23 mouse cellular contexts compared by ENCODE assay signal in the genomic region with DNA sequence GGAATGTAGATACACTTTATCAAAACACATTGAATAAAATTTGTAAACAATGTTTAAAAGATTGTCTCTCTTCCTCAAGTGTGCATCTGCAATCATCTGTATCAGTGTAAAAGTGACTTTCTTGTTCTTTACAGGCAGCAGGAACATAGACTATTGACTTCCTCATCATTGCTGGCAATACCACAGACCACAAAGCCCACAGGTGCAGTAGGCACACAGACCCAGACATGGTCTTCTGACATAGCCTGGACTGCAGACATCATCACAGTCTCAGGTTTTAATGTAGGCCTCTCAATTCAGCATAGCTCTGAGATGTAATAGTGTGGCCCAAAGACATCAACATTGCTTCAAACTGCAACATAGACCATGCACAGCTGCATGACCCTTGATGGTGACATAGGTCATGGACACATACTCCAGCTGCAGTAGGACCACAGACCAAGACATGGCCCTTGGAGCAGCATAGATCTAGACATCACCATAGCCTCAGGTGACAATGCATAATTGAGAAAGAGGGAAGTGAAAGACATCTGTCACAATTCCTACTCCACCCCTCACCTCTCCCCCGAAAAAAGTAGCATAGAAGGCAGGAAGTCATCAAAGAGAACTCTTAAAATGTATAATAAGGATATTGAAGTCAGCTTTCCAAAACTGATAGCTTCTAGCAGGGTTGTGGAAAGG.
DNase-seq lines count a peak whose midpoint lies in the region; ATAC-seq lines count a peak whose summit lies in the region.
"Had no signal": no experiment of that assay in that cellular context is flagged by ENCODE, and none has a peak within 500 bp of the region (broad histone marks: within the 10 kb centered on the region; RNA-seq: fewer than 3 reads in every experiment).

No protein-coding gene starts in this region.

- 86% methylated on average over 1 of the region's 1 CpGs for WGBS in hindbrain, embryonic 14.5 days
- 81% methylated on average over 1 of the region's 1 CpGs for WGBS in forebrain, embryonic 11.5 days

- no peak overlapping the region for H3K9ac ChIP-seq in hindbrain, embryonic 14.5 days
- H3K9ac ChIP-seq in forebrain, embryonic 11.5 days (ENCODE audit: low read length) = no peak overlapping the region
- H3K9ac ChIP-seq: embryonic facial prominence, embryonic 13.5 days; forebrain, embryonic 13.5 days; forebrain, postnatal 0 days; heart, embryonic 13.5 days; hindbrain, embryonic 15.5 days had no signal

- H3K4me3 ChIP-seq in hindbrain, embryonic 14.5 days (replicated peaks; ENCODE audit: low read length) = no peak overlapping the region
- H3K4me3 ChIP-seq in forebrain, embryonic 11.5 days (ENCODE audit: low read depth, low read length) = no peak overlapping the region
- H3K4me3 ChIP-seq: embryonic facial prominence, embryonic 13.5 days; forebrain, embryonic 13.5 days; gastrocnemius, adult 2 months; heart, embryonic 13.5 days; hindbrain, embryonic 10.5 days; hindbrain, embryonic 15.5 days had no signal

- H3K36me3 ChIP-seq in hindbrain, embryonic 14.5 days (replicated peaks; ENCODE audit: control insufficient read depth, insufficient read depth) = no peaks in the 10 kb centered on the region
- no peaks in the 10 kb centered on the region for H3K36me3 ChIP-seq in forebrain, embryonic 11.5 days (ENCODE audit: control insufficient read depth, insufficient read depth, low read length)
- H3K36me3 ChIP-seq: embryonic facial prominence, embryonic 13.5 days; G1E; heart, embryonic 13.5 days; hindbrain, embryonic 10.5 days; hindbrain, embryonic 15.5 days had no signal

- peak; percentile 65 for DNase-seq in 416B (ENCODE audit: low read depth)
- peak; percentile 86 for DNase-seq in A20 (ENCODE audit: low read depth, low spot score)
- DNase-seq in ovary, postnatal 14 days (ENCODE audit: low spot score) = no peak
- no peak for DNase-seq in hindbrain, embryonic 14.5 days (ENCODE audit: low spot score)
- DNase-seq in forebrain, embryonic 11.5 days (ENCODE audit: low spot score) = no peak
- no peak for DNase-seq in right cerebral cortex, postnatal 10 days (ENCODE audit: low spot score in 2 of 2)
- DNase-seq: adrenal gland, postnatal 14 days; cerebellum, adult 11-12 months; cerebellum, adult 9-10 months; cerebellum, postnatal 25 days; forebrain, postnatal 0 days; gastrocnemius, adult 2 months; gastrocnemius, postnatal 25 days; heart, adult 11 months; heart, postnatal 10 days had no signal

- H3K27ac ChIP-seq in hindbrain, embryonic 14.5 days = no peak overlapping the region
- H3K27ac ChIP-seq in forebrain, embryonic 11.5 days (ENCODE audit: low read depth, low read length) = no peak overlapping the region
- H3K27ac ChIP-seq: embryonic facial prominence, embryonic 13.5 days; forebrain, embryonic 13.5 days; gastrocnemius, adult 2 months; heart, embryonic 13.5 days; hindbrain, embryonic 10.5 days; hindbrain, embryonic 15.5 days had no signal

- no peaks in the 10 kb centered on the region for H3K9me3 ChIP-seq in hindbrain, embryonic 14.5 days (ENCODE audit: control insufficient read depth, low read length)
- H3K9me3 ChIP-seq in forebrain, embryonic 11.5 days (ENCODE audit: control insufficient read depth, low read length) = no peaks in the 10 kb centered on the region
- H3K9me3 ChIP-seq: embryonic facial prominence, embryonic 13.5 days; forebrain, embryonic 13.5 days; heart, embryonic 13.5 days; hindbrain, embryonic 10.5 days; hindbrain, embryonic 15.5 days had no signal

- no peaks in the 10 kb centered on the region for H3K4me1 ChIP-seq in hindbrain, embryonic 14.5 days (replicated peaks; ENCODE audit: control insufficient read depth, insufficient read depth, low read length)
- H3K4me1 ChIP-seq in forebrain, embryonic 11.5 days (replicated peaks; ENCODE audit: control insufficient read depth, insufficient read depth, low read length) = no peaks in the 10 kb centered on the region
- H3K4me1 ChIP-seq: embryonic facial prominence, embryonic 13.5 days; forebrain, embryonic 13.5 days; heart, embryonic 13.5 days; hindbrain, embryonic 10.5 days; hindbrain, embryonic 15.5 days had no signal

- peak; percentile 65 for ATAC-seq in granulocyte monocyte progenitor cell, adult 5-6 weeks (replicated peaks; ENCODE audit: poor library complexity, severe bottlenecking)
- ATAC-seq in megakaryocyte-erythroid progenitor cell, adult 5-6 weeks (replicated peaks; ENCODE audit: low FRiP score, low TSS enrichment, poor library complexity, severe bottlenecking) = 0 out of 2 replicates have a peak, but pooled peaks have one; percentile 22
- ATAC-seq in hindbrain, embryonic 14.5 days (ENCODE audit: low FRiP score) = no peak
- ATAC-seq in forebrain, embryonic 11.5 days (replicated peaks; ENCODE audit: low FRiP score) = no peak
- ATAC-seq: forebrain, embryonic 13.5 days; forebrain, postnatal 0 days had no signal

- no peak overlapping the region for H3K4me2 ChIP-seq in hindbrain, embryonic 14.5 days (replicated peaks)
- H3K4me2 ChIP-seq in forebrain, embryonic 11.5 days (ENCODE audit: low read depth, low read length, severe bottlenecking) = no peak overlapping the region
- H3K4me2 ChIP-seq: embryonic facial prominence, embryonic 13.5 days; forebrain, embryonic 13.5 days; heart, embryonic 13.5 days; hindbrain, embryonic 15.5 days had no signal

- no peaks in the 10 kb centered on the region for H3K27me3 ChIP-seq in hindbrain, embryonic 14.5 days (ENCODE audit: control insufficient read depth, insufficient read depth, low read length)
- no peaks in the 10 kb centered on the region for H3K27me3 ChIP-seq in forebrain, embryonic 11.5 days (ENCODE audit: control insufficient read depth, insufficient read depth, low read length)
- H3K27me3 ChIP-seq: embryonic facial prominence, embryonic 13.5 days; forebrain, embryonic 13.5 days; heart, embryonic 13.5 days; hindbrain, embryonic 15.5 days had no signal

Comparison
In these comparisons a context has a peak if more than half of its experiments do, and no peak if none do; other contexts are left out.
1. DNase-seq: peak in 416B (single experiment) and A20 (single experiment); none in ovary, postnatal 14 days (single experiment), hindbrain, embryonic 14.5 days (single experiment), forebrain, embryonic 11.5 days (single experiment) and right cerebral cortex, postnatal 10 days (0 of 2).
2. ATAC-seq: peak in granulocyte monocyte progenitor cell, adult 5-6 weeks (single experiment) and megakaryocyte-erythroid progenitor cell, adult 5-6 weeks (single experiment); none in hindbrain, embryonic 14.5 days (single experiment) and forebrain, embryonic 11.5 days (single experiment).